Mouse (Mus musculus) liver, embryonic 15.5 days (tissue): ENCODE data around the gene Ccdc69. TPM values are rescaled to one million over a fixed set of nuclear protein-coding genes. Genes with fewer than 3 reads are reported as not detected.
"Not testable (repeated sequence)": the region's sequence is repeated elsewhere in the genome, so short reads cannot be mapped to it uniquely, and the experiment has no call there.

Experiments used
- ATAC-seq: fragments of 200-750 bp; cut with Nextera tagmentation; 2 replicates; pipeline ENCODE4 v1.8.0; 2017; ENCODE audit warnings: moderate number of reproducible peaks, mild to moderate bottlenecking, moderate library complexity; ENCODE audit not compliant: insufficient read depth
- H3K27ac ChIP-seq: fragments of 300-500 bp; sonication (generic); replicated peaks from 2 replicates; pipeline ENCODE4 v1.5.1; 2015; ENCODE audit warnings: mild to moderate bottlenecking, inconsistent platforms
- H3K27me3 ChIP-seq: fragments of 300-500 bp; sonication (generic); 2 replicates; pipeline ENCODE4 v1.6.1; 2015; ENCODE audit warnings: mild to moderate bottlenecking, inconsistent platforms
- H3K36me3 ChIP-seq: fragments of 300-500 bp; sonication (generic); replicated peaks from 2 replicates; pipeline ENCODE4 v1.6.1; 2015; ENCODE audit warnings: moderate library complexity, mild to moderate bottlenecking, inconsistent platforms
- H3K4me1 ChIP-seq: fragments of 300-500 bp; sonication (generic); replicated peaks from 2 replicates; pipeline ENCODE4 v1.6.1; 2015; ENCODE audit warnings: inconsistent platforms
- H3K4me2 ChIP-seq: fragments of 300-500 bp; sonication (generic); 2 replicates; pipeline ENCODE4 v1.6.1; 2015; ENCODE audit warnings: moderate library complexity, mild to moderate bottlenecking, inconsistent platforms
- H3K4me3 ChIP-seq: fragments of 300-500 bp; sonication (generic); replicated peaks from 2 replicates; pipeline ENCODE4 v1.5.1; 2015; ENCODE audit warnings: mild to moderate bottlenecking, inconsistent platforms
- H3K9ac ChIP-seq: fragments of 300-500 bp; sonication (generic); 2 replicates; pipeline ENCODE4 v1.6.1; 2015; ENCODE audit warnings: moderate library complexity, mild to moderate bottlenecking, inconsistent platforms
- H3K9me3 ChIP-seq: fragments of 300-500 bp; sonication (generic); replicated peaks from 2 replicates; pipeline ENCODE4 v1.6.1; 2016; ENCODE audit warnings: inconsistent platforms
- WGBS: fragments of 180-500 bp; shearing (Covaris S2); methylation state at CpG from one replicate; pipeline ENCODE4 v1.1.7; 2015; ENCODE audit warnings: mixed read lengths; ENCODE audit not compliant: insufficient replicate concordance; 5-methylcytosine and 5-hydroxymethylcytosine counted together
- polyA plus RNA-seq: library from polyadenylated mRNA; unstranded; fragments of >200 nt; fragmentation: Nextera tagmentation; extraction: Ambion mirVana; gene quantifications from 2 replicates; pipeline ENCODE4 v1.2.1, GENCODE M21; 2015

Ccdc69 gene
- polyA plus RNA-seq, 1 experiment from 2014 or later, result 1.4 TPM

GRCm38 (mm10) chr11:55096731-55097462, 19.0 kb upstream of the Ccdc69 start:
- Histone ChIP-seq H3K9ac (no peak overlapping the region), H3K27ac (peak overlapping the region; percentile 78), H3K4me3 (peak overlapping the region; percentile 52), H3K4me2 (peak overlapping the region; percentile 69), H3K36me3 (no peaks in the 10 kb centered on the region), H3K9me3 (no peaks in the 10 kb centered on the region), H3K27me3 (peaks cover 9% of the 10 kb centered on the region; the same call in 1 of the 2 replicates), H3K4me1 (peaks cover 24% of the 10 kb centered on the region)
- ATAC-seq, result no peak
- 27% methylated on average over 11 of the region's 11 CpGs for WGBS

- H3K27ac ChIP-seq, H3K36me3 ChIP-seq: not testable (repeated sequence)
- 65% methylated on average over 4 of the region's 4 CpGs for WGBS
These were observed 18.4 kb upstream of the Ccdc69 start for GRCm38 (mm10) chr11:55096296-55096695.

GRCm38 (mm10) chr11:55093096-55093495, 15.2 kb upstream of the Ccdc69 start:
- H3K4me3 ChIP-seq, result no peak overlapping the region
- no peak overlapping the region for H3K9ac ChIP-seq
- no peak overlapping the region for H3K4me2 ChIP-seq
- H3K27me3 ChIP-seq, result 0 out of 2 replicates have a peak, but pooled peaks cover under 1% of the 10 kb centered on the region
- H3K9me3 ChIP-seq, result no peaks in the 10 kb centered on the region
- peaks cover 16% of the 10 kb centered on the region for H3K4me1 ChIP-seq
- WGBS, result 59% methylated on average over 7 of the region's 7 CpGs
- no peak for ATAC-seq
- no peaks in the 10 kb centered on the region for H3K36me3 ChIP-seq
- no peak overlapping the region for H3K27ac ChIP-seq

More at GRCm38 (mm10) chr11:55096296-55096695, 18.4 kb upstream of the Ccdc69 start:
- not testable (repeated sequence) for H3K4me3 ChIP-seq, H3K27me3 ChIP-seq, H3K9me3 ChIP-seq, H3K9ac ChIP-seq, H3K4me2 ChIP-seq, ATAC-seq
- peaks cover 24% of the 10 kb centered on the region for H3K4me1 ChIP-seq

GRCm38 (mm10) chr11:55089892-55090291, 12.0 kb upstream of the Ccdc69 start:
- no peak overlapping the region for H3K9ac ChIP-seq
- no peaks in the 10 kb centered on the region for H3K9me3 ChIP-seq
- 0 out of 2 replicates have a peak, but pooled peaks cover 3% of the 10 kb centered on the region for H3K4me1 ChIP-seq
- WGBS, result 50% methylated on average over 2 of the region's 2 CpGs
- no peaks in the 10 kb centered on the region for H3K36me3 ChIP-seq
- no peak overlapping the region for H3K4me2 ChIP-seq
- no peak overlapping the region for H3K27ac ChIP-seq
- no peak for ATAC-seq
- H3K27me3 ChIP-seq, result no peaks in the 10 kb centered on the region
- H3K4me3 ChIP-seq, result no peak overlapping the region

GRCm38 (mm10) chr11:55087006-55087405, 9.1 kb upstream of the Ccdc69 start:
- 10% methylated on average over 10 of the region's 10 CpGs for WGBS
- Histone ChIP-seq H3K4me2 (no peak overlapping the region), H3K9ac (no peak overlapping the region), H3K4me3 (no peak overlapping the region), H3K27ac (no peak overlapping the region), H3K36me3 (no peaks in the 10 kb centered on the region), H3K4me1 (0 out of 2 replicates have a peak, but pooled peaks cover 3% of the 10 kb centered on the region), H3K9me3 (no peaks in the 10 kb centered on the region), H3K27me3 (no peaks in the 10 kb centered on the region)
- ATAC-seq, result no peak

GRCm38 (mm10) chr11:55085396-55085795, 7.5 kb upstream of the Ccdc69 start:
- H3K9ac ChIP-seq, result no peak overlapping the region
- H3K27me3 ChIP-seq, result no peaks in the 10 kb centered on the region
- no peak for ATAC-seq
- no peaks in the 10 kb centered on the region for H3K36me3 ChIP-seq
- 39% methylated on average over 5 of the region's 5 CpGs for WGBS
- H3K27ac ChIP-seq, result no peak overlapping the region
- H3K4me1 ChIP-seq, result 0 out of 2 replicates have a peak, but pooled peaks cover 3% of the 10 kb centered on the region
- no peak overlapping the region for H3K4me2 ChIP-seq
- no peaks in the 10 kb centered on the region for H3K9me3 ChIP-seq
- no peak overlapping the region for H3K4me3 ChIP-seq

- WGBS, result 59% methylated on average over 4 of the region's 4 CpGs
- Histone ChIP-seq H3K9me3 (no peaks in the 10 kb centered on the region), H3K4me1 (0 out of 2 replicates have a peak, but pooled peaks cover 3% of the 10 kb centered on the region), H3K27me3 (no peaks in the 10 kb centered on the region), H3K36me3 (no peaks in the 10 kb centered on the region), H3K4me3 (no peak overlapping the region), H3K9ac (no peak overlapping the region), H3K4me2 (no peak overlapping the region), H3K27ac (no peak overlapping the region)
- no peak for ATAC-seq
These were observed 6.7 kb upstream of the Ccdc69 start for GRCm38 (mm10) chr11:55084629-55085028.

- WGBS, result 64% methylated on average over 9 of the region's 9 CpGs
- H3K4me1 ChIP-seq, result peaks cover 12% of the 10 kb centered on the region
These were observed 3.3 kb upstream of the Ccdc69 start for GRCm38 (mm10) chr11:55081206-55081605.

GRCm38 (mm10) chr11:55079180-55079579, 1.2 kb upstream of the Ccdc69 start:
- 74% methylated on average over 4 of the region's 4 CpGs for WGBS
- no peaks in the 10 kb centered on the region for H3K27me3 ChIP-seq
- no peak overlapping the region for H3K9ac ChIP-seq
- no peak overlapping the region for H3K27ac ChIP-seq
- no peaks in the 10 kb centered on the region for H3K9me3 ChIP-seq
- ATAC-seq, result no peak
- no peak overlapping the region for H3K4me3 ChIP-seq
- no peak overlapping the region for H3K4me2 ChIP-seq
- H3K4me1 ChIP-seq, result peaks cover 12% of the 10 kb centered on the region
- H3K36me3 ChIP-seq, result no peaks in the 10 kb centered on the region

More at GRCm38 (mm10) chr11:55081206-55081605, 3.3 kb upstream of the Ccdc69 start:
- ATAC-seq, result no peak
- no peak overlapping the region for H3K4me2 ChIP-seq
- no peak overlapping the region for H3K27ac ChIP-seq
- no peak overlapping the region for H3K4me3 ChIP-seq
- H3K27me3 ChIP-seq, result no peaks in the 10 kb centered on the region
- H3K9me3 ChIP-seq, result no peaks in the 10 kb centered on the region
- H3K9ac ChIP-seq, result no peak overlapping the region
- H3K36me3 ChIP-seq, result no peaks in the 10 kb centered on the region

GRCm38 (mm10) chr11:55078502-55078901, 571 bp upstream of the Ccdc69 start:
- H3K36me3 ChIP-seq, result no peaks in the 10 kb centered on the region
- no peak overlapping the region for H3K4me3 ChIP-seq
- H3K9me3 ChIP-seq, result no peaks in the 10 kb centered on the region
- no peak for ATAC-seq
- H3K27me3 ChIP-seq, result no peaks in the 10 kb centered on the region
- peak overlapping the region; percentile 27; the same call in 1 of the 2 replicates for H3K9ac ChIP-seq
- H3K4me1 ChIP-seq, result peaks cover 12% of the 10 kb centered on the region
- peak overlapping the region; percentile 81 for H3K4me2 ChIP-seq
- H3K27ac ChIP-seq, result no peak overlapping the region
- 32% methylated on average over 3 of the region's 3 CpGs for WGBS

- no peaks in the 10 kb centered on the region for H3K27me3 ChIP-seq
- H3K4me2 ChIP-seq, result no peak overlapping the region
- H3K36me3 ChIP-seq, result no peaks in the 10 kb centered on the region
- peaks cover 12% of the 10 kb centered on the region for H3K4me1 ChIP-seq
- H3K27ac ChIP-seq, result no peak overlapping the region
- H3K9ac ChIP-seq, result no peak overlapping the region
- no peak overlapping the region for H3K4me3 ChIP-seq
- H3K9me3 ChIP-seq, result no peaks in the 10 kb centered on the region
- ATAC-seq, result no peak
- WGBS, result 65% methylated on average over 5 of the region's 5 CpGs
These were observed 1.7 kb downstream of the Ccdc69 start for GRCm38 (mm10) chr11:55076234-55076633.
